Mouse (Mus musculus): ENCODE results near the gene Tex26.

Gene Tex26

DNA sequence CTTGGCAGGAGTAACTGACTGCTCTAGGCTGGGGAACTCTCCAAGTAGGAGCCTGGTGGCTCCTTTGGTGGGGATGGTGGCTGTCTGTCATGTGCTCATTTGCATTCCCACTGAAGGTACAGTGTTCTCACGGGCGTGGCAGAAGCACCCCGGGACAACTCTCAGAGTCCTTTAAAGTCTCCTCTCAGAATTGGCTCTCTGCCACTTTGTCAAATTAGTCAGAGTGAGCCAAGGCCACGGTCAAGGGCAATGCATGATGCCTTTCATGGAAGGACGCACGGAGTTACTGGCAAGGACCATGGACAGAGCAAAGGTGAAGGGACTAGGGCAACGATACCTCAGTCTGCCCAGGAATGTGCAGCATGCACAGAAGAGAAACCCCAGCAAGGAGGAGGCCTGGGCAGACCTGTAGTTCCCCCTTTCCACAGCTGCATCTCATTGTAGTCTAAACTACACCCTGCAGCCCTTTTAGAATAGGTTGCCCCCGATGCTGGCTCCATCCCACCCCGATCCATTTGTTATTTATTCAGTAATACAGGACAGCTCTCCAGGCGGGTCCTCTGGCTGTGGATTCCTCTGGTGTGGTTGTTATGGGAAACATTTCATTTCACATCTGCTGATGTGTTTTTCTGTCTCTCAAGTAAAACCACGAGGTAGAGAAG, 49.0 kb downstream of the Tex26 start:
- WGBS = 17% methylated on average over 11 of the region's 11 CpGs

GRCm38 (mm10) chr5:149489136-149489535, 49.7 kb downstream of the Tex26 start:
- WGBS = 14% methylated on average over 11 of the region's 11 CpGs

DNA sequence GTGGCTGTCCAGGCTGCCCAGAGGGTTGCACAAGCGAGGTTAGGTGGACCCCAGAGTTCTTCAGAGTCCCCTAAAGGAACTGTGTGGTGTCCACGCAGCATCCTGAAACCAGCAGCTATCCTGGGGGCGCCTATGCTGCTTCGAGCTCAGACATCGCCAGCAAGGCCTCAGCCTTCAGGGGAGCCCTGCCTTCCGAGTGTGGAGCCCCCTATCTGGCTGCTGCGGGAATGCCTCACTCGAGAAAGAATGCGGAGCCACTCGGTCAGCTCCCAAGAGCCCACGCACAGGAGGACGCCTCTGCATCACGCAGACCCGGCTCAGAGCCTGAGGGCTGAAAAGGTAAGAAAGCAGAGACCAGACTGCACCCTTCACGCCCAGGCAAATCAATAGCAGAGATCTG, 50.8 kb downstream of the Tex26 start:
- WGBS = 62% methylated on average over 15 of the region's 15 CpGs

DNA sequence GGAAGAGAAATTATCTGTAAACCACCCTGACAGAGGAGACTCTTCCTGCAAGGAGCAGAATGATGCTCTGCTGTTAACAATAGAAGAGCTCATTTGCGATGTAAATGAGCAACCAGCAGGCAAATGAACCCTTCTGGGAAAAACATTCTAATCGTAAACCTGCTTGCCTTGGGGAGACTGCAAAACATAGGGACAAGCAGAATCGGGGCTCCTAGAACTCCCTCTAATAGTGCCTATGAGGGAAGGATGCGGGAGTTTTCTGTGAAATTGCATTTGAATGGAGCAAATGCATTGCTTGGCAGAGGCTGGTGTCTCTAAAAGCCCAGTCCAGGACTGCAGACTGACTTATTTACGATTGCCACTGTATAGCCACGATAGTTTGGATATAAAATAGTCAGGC, 56.2 kb downstream of the Tex26 start:
- 40% methylated on average over 6 of the region's 6 CpGs for WGBS

- WGBS = 63% methylated on average over 12 of the region's 12 CpGs
Observed at GRCm38 (mm10) chr5:149496401-149497066, 57.1 kb downstream of the Tex26 start.

- 58% methylated on average over 4 of the region's 4 CpGs for WGBS
Observed at GRCm38 (mm10) chr5:149499936-149500335, 60.5 kb downstream of the Tex26 start.

- 47% methylated on average over 23 of the region's 23 CpGs for WGBS
Observed at GRCm38 (mm10) chr5:149503423-149504175, 64.1 kb downstream of the Tex26 start.

GRCm38 (mm10) chr5:149504985-149505384, 65.5 kb downstream of the Tex26 start:
- 81% methylated on average over 8 of the region's 8 CpGs for WGBS

- WGBS = 100% methylated on average over 2 of the region's 2 CpGs
Observed at GRCm38 (mm10) chr5:149506033-149506432, 66.6 kb downstream of the Tex26 start.

DNA sequence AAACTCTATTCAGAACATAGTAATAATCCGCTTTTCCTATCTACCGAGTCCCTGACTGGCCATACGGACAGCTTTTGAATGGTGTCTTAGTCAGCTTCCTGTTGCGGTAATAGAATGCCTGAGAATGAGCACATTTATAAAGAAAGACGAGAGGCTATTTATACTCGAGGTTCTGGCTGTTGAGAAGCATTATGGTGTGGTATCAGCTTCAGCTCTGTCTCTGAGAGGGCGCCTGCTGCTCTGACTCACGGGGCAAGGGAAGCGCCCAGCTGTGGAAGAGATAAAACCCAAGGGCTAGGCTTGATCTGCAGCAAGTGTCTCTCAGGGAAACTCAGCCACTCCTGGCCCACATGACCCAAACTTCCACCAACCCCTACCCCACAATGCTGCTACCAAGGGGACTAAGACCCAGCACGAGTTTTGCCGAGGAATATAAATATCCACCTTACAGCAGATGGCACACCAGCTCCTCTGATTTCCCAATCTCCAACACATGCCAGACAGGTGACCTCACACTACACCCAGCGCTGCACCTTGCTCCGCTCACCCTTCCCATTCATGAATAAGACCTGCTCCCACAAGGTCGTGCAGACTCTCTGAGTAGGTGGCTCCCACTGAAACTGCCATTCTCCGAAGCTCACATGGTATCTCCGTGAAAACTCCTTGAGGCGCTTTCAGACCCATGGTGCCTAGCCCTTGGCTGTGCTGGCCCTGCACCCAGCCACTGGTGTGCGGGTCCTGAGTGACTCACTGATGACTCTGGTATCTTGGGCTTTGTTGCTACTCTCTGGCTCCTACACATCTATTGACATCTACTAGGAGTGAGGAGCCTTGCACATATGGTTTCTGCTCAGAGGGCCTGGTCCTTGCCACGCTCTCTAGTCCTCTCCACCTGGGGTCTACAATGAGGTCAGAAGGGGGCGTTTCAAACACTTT, 68.9 kb downstream of the Tex26 start:
- 50% methylated on average over 20 of the region's 20 CpGs for WGBS

DNA sequence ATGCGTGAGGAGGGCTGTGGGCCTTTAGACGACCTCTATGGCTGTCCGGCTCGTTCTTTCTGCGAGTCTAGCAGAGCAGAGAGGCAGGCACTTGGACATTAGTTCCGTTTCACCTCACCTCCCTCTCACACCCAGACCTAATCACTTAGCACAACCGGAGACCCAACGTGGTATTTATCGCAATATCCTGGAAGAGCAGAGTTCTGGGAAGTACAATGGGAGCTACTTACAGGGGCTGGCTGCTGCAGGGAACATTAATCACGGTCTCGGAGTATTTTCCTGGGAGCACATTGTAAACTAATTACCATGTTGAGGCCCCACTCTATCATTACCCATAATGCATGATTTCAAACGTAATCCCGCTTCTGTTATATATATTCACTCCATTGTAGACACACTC, 70.9 kb downstream of the Tex26 start:
- WGBS = 77% methylated on average over 13 of the region's 13 CpGs

- 43% methylated on average over 3 of the region's 3 CpGs for WGBS
Observed at GRCm38 (mm10) chr5:149512695-149513094, 73.2 kb downstream of the Tex26 start.

DNA sequence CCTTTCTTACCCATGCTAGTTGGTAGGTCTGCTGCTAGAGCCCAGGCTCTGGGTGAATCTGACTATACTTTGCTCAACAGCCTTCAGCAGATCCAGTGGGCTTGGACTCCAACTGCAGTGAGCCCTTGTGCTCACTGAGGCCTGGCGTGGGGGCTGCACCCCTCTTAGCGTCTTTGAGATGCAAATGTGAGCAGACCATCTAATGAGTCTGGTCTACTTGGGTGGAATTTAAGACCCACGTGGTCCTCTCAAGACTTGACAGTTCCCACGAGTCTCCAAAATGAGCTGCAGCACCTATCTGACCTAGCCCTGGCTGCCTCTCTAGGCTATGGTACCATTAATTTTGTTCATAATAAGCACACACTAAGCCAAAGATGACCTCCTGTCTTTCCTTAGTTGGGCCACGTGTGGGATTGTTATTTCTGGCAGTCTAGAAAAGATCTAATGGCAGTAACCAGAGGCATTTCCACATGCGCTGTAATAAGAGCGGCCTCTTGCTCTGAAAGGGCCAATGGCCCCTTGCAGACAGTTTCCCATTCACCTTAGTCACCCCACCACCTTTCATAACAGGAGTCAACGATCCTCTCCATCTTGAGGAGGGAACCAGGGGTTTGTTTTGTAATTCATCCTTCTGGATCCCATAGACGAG, 74.1 kb downstream of the Tex26 start:
- WGBS = 49% methylated on average over 9 of the region's 9 CpGs

GRCm38 (mm10) chr5:149514087-149514671, 74.7 kb downstream of the Tex26 start:
- 19% methylated on average over 14 of the region's 14 CpGs for WGBS

GRCm38 (mm10) chr5:149514890-149515289, 75.4 kb downstream of the Tex26 start:
- WGBS = 42% methylated on average over 3 of the region's 3 CpGs

- WGBS = 57% methylated on average over 6 of the region's 6 CpGs
Observed at GRCm38 (mm10) chr5:149517116-149517515, 77.7 kb downstream of the Tex26 start.
